Mouse (Mus musculus): ENCODE measurements around the gene Isg15. TPM values are rescaled to one million over a fixed set of nuclear protein-coding genes. Genes with fewer than 3 reads are reported as not detected.

Isg15 gene
- polyA plus RNA-seq (2012; rRNA removed): 11.5 and 19.8 TPM in 2 replicates

GRCm38 (mm10) chr4:156200623-156201475 lies at the start of gene Isg15:
Isg15 (minus strand) TSS chr4:156200818.

GRCm38 (mm10) chr4:156235808-156236533 lies 35.4 kb upstream of the Isg15 start, which contains the start of gene Noc2l:
Noc2l (plus strand) TSS chr4:156236010.

GRCm38 (mm10) chr4:156234701-156235213 lies 34.1 kb upstream of the Isg15 start, which contains the start of gene Plekhn1:
Plekhn1 (minus strand) TSS chr4:156234857.

GRCm38 (mm10) chr4:156215649-156216048 lies 15.0 kb upstream of the Isg15 start, which contains the start of gene Perm1:
Perm1 (plus strand) TSS chr4:156215868.

GRCm38 (mm10) chr4:156203001-156203412 lies 2.4 kb upstream of the Isg15 start, which contains the start of gene AW011738:
AW011738 (plus strand) TSS chr4:156203304.

GRCm38 (mm10) chr4:156197131-156197828 lies 3.3 kb downstream of the Isg15 start, which contains the start of gene Agrn:
Agrn (minus strand) TSS chr4:156197488.

Other genes starting within 250 kb of the Isg15 start
- 68.8 and 73.0 TPM in 2 replicates for gene C1qtnf12, start 238.5 kb downstream of the Isg15 start, polyA plus RNA-seq (2012; rRNA removed)
- gene B3galt6, start 208.2 kb downstream of the Isg15 start, polyA plus RNA-seq (2012; rRNA removed): 24.3 and 26.5 TPM in 2 replicates
- gene Sdf4, start 207.9 kb downstream of the Isg15 start, polyA plus RNA-seq (2012; rRNA removed): 48.7 and 65.1 TPM in 2 replicates
- gene Tnfrsf4, start 187.0 kb downstream of the Isg15 start, polyA plus RNA-seq (2012; rRNA removed): 3.9 and 6.8 TPM in 2 replicates
- 1.3 and 2.4 TPM in 2 replicates for gene Tnfrsf18, start 174.7 kb downstream of the Isg15 start, polyA plus RNA-seq (2012; rRNA removed)
- gene Ttll10, start 141.4 kb downstream of the Isg15 start, polyA plus RNA-seq (2012; rRNA removed): 12.9 and 21.0 TPM in 2 replicates
- gene 9430015G10Rik, start 90.8 kb downstream of the Isg15 start, polyA plus RNA-seq (2012; rRNA removed): 41.1 and 43.5 TPM in 2 replicates
- 2.4 and 3.2 TPM in 2 replicates for gene Rnf223, start 70.3 kb downstream of the Isg15 start, polyA plus RNA-seq (2012; rRNA removed)
- gene Agrn, start 3.3 kb downstream of the Isg15 start, polyA plus RNA-seq (2012; rRNA removed): 102 and 106 TPM in 2 replicates
- gene AW011738, start 2.5 kb upstream of the Isg15 start, polyA plus RNA-seq (2012; rRNA removed): 2.3 and 3.2 TPM in 2 replicates
- gene Perm1, start 15.1 kb upstream of the Isg15 start, polyA plus RNA-seq (2012; rRNA removed): 0.47 and 0.60 TPM in 2 replicates
- 102 and 109 TPM in 2 replicates for gene Plekhn1, start 34.0 kb upstream of the Isg15 start, polyA plus RNA-seq (2012; rRNA removed)
- gene Noc2l, start 35.2 kb upstream of the Isg15 start, polyA plus RNA-seq (2012; rRNA removed): 124 and 144 TPM in 2 replicates
- gene Samd11, start 54.8 kb upstream of the Isg15 start, polyA plus RNA-seq (2012; rRNA removed): 0.64 and 0.67 TPM in 2 replicates
- gene Vmn2r-ps159, start 130.3 kb upstream of the Isg15 start, polyA plus RNA-seq (2012; rRNA removed): not detected in 2 replicates